Mouse (Mus musculus) heart, postnatal 0 days (tissue): Measurements from ENCODE around the gene Mybpc1. TPM values are rescaled to one million over a fixed set of nuclear protein-coding genes. Genes with fewer than 3 reads are reported as not detected.

Experiments
- ATAC-seq: fragments of 200-750 bp; cut with Nextera tagmentation; 2 replicates; pipeline ENCODE4 v1.8.0; 2017; ENCODE audit warnings: low read depth, moderate number of reproducible peaks, moderate library complexity; ENCODE audit not compliant: insufficient read depth
- DNase-seq: peaks from one replicate; pipeline ENCODE4 v3.0.0-alpha.2; 2016; ENCODE audit warnings: low spot score
- H3K27ac ChIP-seq: fragments of 300-500 bp; sonication (generic); 2 replicates; pipeline ENCODE4 v1.5.1; 2014; ENCODE audit warnings: low read depth, mild to moderate bottlenecking
- H3K27me3 ChIP-seq: fragments of 300-500 bp; sonication (generic); 2 replicates; pipeline ENCODE4 v1.6.1; 2014; ENCODE audit warnings: low read length, mixed read lengths; ENCODE audit not compliant: control insufficient read depth, insufficient read depth
- H3K36me3 ChIP-seq: fragments of 300-500 bp; sonication (generic); replicated peaks from 2 replicates; pipeline ENCODE4 v1.6.1; 2014; ENCODE audit warnings: low read length, mixed read lengths; ENCODE audit not compliant: control insufficient read depth, insufficient read depth
- H3K4me1 ChIP-seq: fragments of 300-500 bp; sonication (generic); 2 replicates; pipeline ENCODE4 v1.6.1; 2014; ENCODE audit warnings: antibody characterized with exemption; ENCODE audit not compliant: control insufficient read depth, insufficient read depth
- H3K4me2 ChIP-seq: fragments of 300-500 bp; sonication (generic); 2 replicates; pipeline ENCODE4 v1.6.1; 2014; ENCODE audit warnings: low read depth, mild to moderate bottlenecking, low read length, moderate library complexity
- H3K4me3 ChIP-seq: fragments of 300-500 bp; sonication (generic); 2 replicates; pipeline ENCODE4 v1.5.1; 2014; ENCODE audit warnings: low read depth, low read length
- H3K9ac ChIP-seq: fragments of 300-500 bp; sonication (generic); replicated peaks from 2 replicates; pipeline ENCODE4 v1.6.1; 2014; ENCODE audit warnings: low read depth, low read length, mixed read lengths
- H3K9me3 ChIP-seq: fragments of 300-500 bp; sonication (generic); replicated peaks from 2 replicates; pipeline ENCODE4 v1.6.1; 2016; ENCODE audit warnings: low read length; ENCODE audit not compliant: control insufficient read depth
- CTCF ChIP-seq: IDR thresholded peaks from 2 replicates; pipeline ENCODE4 v1.5.1; 2016; ENCODE audit warnings: antibody characterized with exemption, control low read depth, low read depth
- EP300 ChIP-seq: IDR thresholded peaks from 2 replicates; pipeline ENCODE4 v1.6.1; 2016; ENCODE audit warnings: antibody characterized with exemption, low read depth
- WGBS: fragments of 180-500 bp; shearing (Covaris S2); extraction: QIAGEN DNeasy Blood & Tissue Kit; methylation state at CpG from one replicate; pipeline ENCODE4 v1.1.7; 2014; 5-methylcytosine and 5-hydroxymethylcytosine counted together
- polyA plus RNA-seq: library from polyadenylated mRNA; unstranded; fragments of >200 nt; fragmentation: Nextera tagmentation; extraction: Ambion mirVana; gene quantifications from 2 replicates; pipeline ENCODE4 v1.2.1, GENCODE M21; 2015
- total RNA-seq: library from RNA; depleted of rRNA; stranded (reverse); fragments of >200 nt; gene quantifications from 2 replicates; pipeline ENCODE4 v1.2.3, GENCODE M21; 2014; ENCODE audit warnings: low replicate concordance

Mybpc1 gene
- total and polyA plus RNA-seq, 2 experiments from 2014 or later: 0.78 TPM; not detected in 1

DNA sequence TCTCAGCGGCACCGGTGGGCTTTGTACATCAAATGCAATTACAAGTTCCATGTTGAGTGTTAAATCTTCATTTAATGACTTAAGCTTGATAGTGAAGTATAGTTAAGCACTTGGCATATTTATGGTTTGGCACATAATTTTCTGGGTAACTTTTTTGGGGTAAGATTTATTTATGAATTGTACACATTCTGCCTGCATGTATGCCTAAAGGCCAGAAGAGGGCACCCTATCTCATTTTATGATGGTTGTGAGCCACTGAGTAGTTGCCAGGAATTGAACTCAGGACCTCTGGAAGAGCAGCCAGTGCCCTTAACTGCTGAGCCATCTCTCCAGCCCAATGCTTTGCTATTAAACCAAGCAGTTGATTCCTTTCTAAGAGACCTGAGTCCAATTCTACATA is 52.2 kb downstream of the Mybpc1 start:
- no peaks in the 10 kb centered on the region for H3K27me3 ChIP-seq
- H3K9ac ChIP-seq: no peak overlapping the region
- 91% methylated on average over 2 of the region's 2 CpGs for WGBS
- ATAC-seq (no peak), DNase-seq (no peak)
- H3K4me3 ChIP-seq: no peak overlapping the region
- H3K4me1 ChIP-seq: no peaks in the 10 kb centered on the region
- H3K27ac ChIP-seq: no peak overlapping the region
- no peaks in the 10 kb centered on the region for H3K9me3 ChIP-seq
- H3K36me3 ChIP-seq: no peaks in the 10 kb centered on the region
- H3K4me2 ChIP-seq: no peak overlapping the region
- peak; percentile 9; the same call in 1 of the 2 replicates for TF ChIP-seq CTCF
- no peak for TF ChIP-seq EP300

DNA sequence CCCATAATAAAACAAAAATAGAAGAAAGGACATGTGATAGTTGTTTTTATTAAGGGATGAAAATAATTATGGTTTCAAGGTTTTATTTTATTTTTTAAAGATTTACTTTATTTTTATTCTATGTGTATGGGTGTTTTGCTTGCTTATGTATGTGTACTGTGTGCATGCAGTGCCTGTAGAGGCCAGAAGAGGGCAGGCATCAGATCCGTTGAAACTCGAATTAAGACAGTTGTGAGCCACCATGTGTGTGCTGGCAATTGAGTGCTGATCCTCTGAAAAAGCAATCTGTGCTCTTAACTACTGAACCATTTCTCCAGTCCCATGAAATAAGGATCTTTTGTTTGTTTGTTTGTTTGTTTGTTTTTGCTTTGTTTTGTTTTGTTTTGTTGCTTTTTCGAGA is 54.7 kb downstream of the Mybpc1 start:
- H3K27me3 ChIP-seq: no peaks in the 10 kb centered on the region
- H3K9ac ChIP-seq: no peak overlapping the region
- DNase-seq (no peak), ATAC-seq (no peak)
- no peak overlapping the region for H3K4me3 ChIP-seq
- no peaks in the 10 kb centered on the region for H3K9me3 ChIP-seq
- no peak overlapping the region for H3K27ac ChIP-seq
- H3K36me3 ChIP-seq: no peaks in the 10 kb centered on the region
- 70% methylated on average over 3 of the region's 3 CpGs for WGBS
- H3K4me2 ChIP-seq: no peak overlapping the region
- TF ChIP-seq CTCF (no peak), EP300 (no peak)
- no peaks in the 10 kb centered on the region for H3K4me1 ChIP-seq

DNA sequence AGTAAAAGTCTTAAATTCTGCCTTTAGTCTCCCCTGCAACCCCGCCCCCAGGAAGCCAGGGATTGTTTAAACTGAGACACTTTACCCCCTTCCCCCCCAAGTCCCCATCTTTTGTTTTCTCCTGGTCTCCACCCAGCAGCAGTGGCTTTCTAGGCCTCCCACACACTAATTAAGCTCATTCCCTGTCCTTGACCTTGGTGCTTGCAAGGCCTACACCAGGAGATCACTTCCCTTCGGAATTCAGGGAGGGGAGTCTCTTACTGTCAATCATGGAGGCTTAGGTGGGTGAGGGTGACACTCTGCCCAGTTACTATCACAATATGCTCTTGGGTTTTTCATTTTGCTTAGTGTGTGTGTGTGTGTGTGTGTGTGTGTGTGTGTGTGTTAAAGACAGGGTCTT is 57.3 kb downstream of the Mybpc1 start:
- H3K4me1 ChIP-seq: no peaks in the 10 kb centered on the region
- 56% methylated on average over 2 of the region's 2 CpGs for WGBS
- H3K4me3 ChIP-seq: no peak overlapping the region
- DNase-seq (no peak), ATAC-seq (no peak)
- no peak overlapping the region for H3K9ac ChIP-seq
- H3K27me3 ChIP-seq: no peaks in the 10 kb centered on the region
- no peak for TF ChIP-seq EP300
- no peak for TF ChIP-seq CTCF
- H3K9me3 ChIP-seq: peaks cover 4% of the 10 kb centered on the region
- H3K4me2 ChIP-seq: no peak overlapping the region
- H3K36me3 ChIP-seq: no peaks in the 10 kb centered on the region
- no peak overlapping the region for H3K27ac ChIP-seq

DNA sequence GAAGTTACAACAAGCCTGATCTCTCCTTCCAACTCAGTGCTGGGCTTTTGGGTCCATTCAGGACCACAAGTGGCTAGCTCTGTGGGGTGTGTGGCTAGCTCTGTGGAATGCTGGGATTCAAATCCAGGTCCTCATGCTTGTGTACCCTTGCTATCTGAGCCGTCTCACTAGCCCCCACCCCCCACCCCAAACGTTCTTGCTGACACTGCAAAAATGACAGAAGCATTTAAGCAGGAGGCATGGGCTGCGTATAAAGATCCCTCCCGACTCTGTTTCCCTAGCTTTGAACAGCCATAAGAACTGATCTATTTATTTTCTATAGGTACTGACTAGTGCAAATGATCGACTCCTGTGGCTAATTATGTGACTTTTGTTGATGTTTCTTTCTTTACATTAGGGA is 74.3 kb downstream of the Mybpc1 start:
- no peaks in the 10 kb centered on the region for H3K27me3 ChIP-seq
- no peak for DNase-seq
- WGBS: 62% methylated on average over 5 of the region's 5 CpGs
- no peak overlapping the region for H3K4me2 ChIP-seq
- no peak overlapping the region for H3K27ac ChIP-seq
- H3K9me3 ChIP-seq: no peaks in the 10 kb centered on the region
- no peaks in the 10 kb centered on the region for H3K36me3 ChIP-seq
- no peak for TF ChIP-seq EP300
- TF ChIP-seq CTCF: no peak
- H3K4me1 ChIP-seq: no peaks in the 10 kb centered on the region
- no peak for ATAC-seq
- no peak overlapping the region for H3K9ac ChIP-seq
- no peak overlapping the region for H3K4me3 ChIP-seq

DNA sequence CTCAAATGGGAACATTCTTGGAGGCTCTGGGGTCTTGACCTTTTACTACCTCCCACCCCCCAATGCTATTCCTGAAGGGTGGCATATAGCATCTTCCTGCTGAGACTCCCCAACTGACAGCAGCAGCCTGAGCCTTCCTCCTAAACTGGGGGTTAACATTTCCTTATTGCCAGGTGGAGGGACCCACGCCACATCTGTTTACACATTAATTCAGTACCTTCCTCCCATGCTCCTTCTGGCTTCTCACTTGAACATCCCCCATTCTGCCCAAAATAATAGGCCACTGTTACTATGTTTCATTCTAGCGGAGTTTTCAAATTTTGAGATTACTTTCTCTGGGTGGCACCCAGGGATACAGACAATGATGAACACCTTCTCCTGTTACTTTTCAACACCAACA is 80.9 kb downstream of the Mybpc1 start:
- no peak overlapping the region for H3K9ac ChIP-seq
- no peak for ATAC-seq
- DNase-seq: no peak
- 75% methylated on average over 2 of the region's 2 CpGs for WGBS
- no peaks in the 10 kb centered on the region for H3K9me3 ChIP-seq
- H3K27ac ChIP-seq: no peak overlapping the region
- H3K27me3 ChIP-seq: no peaks in the 10 kb centered on the region
- H3K4me3 ChIP-seq: no peak overlapping the region
- H3K4me1 ChIP-seq: no peaks in the 10 kb centered on the region
- no peak for TF ChIP-seq EP300
- no peaks in the 10 kb centered on the region for H3K36me3 ChIP-seq
- no peak overlapping the region for H3K4me2 ChIP-seq

DNA sequence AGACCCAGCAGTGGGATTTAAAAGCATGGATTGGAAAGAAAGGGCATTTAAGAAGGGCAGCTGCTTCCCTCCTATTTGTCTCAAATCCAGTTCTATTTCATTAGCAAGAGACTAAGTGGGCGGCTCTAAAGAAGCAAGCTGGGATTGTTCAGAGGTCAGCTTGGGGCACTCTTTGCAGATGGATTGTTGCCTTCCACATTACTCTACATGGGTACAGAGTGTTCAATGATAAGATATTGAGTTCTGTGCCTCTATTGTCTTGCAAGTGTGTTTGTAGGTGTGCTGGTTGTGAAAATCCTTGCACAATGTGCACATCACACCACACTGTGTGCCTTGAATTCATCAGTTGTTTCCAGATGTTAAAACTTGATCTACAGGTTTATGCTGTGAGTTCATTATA is 81.7 kb downstream of the Mybpc1 start:
- Histone ChIP-seq H3K27me3 (no peaks in the 10 kb centered on the region), H3K4me1 (no peaks in the 10 kb centered on the region), H3K9ac (no peak overlapping the region), H3K9me3 (no peaks in the 10 kb centered on the region), H3K36me3 (no peaks in the 10 kb centered on the region), H3K4me2 (no peak overlapping the region), H3K27ac (no peak overlapping the region), H3K4me3 (no peak overlapping the region)
- TF ChIP-seq CTCF (no peak), EP300 (no peak)
- ATAC-seq (no peak), DNase-seq (no peak)
- WGBS: 60% methylated on average over 1 of the region's 1 CpGs
